Mouse (Mus musculus) C2C12 (cell line): Measurements from ENCODE around the gene Zfp771. TPM values are rescaled to one million over a fixed set of nuclear protein-coding genes. Genes with fewer than 3 reads are reported as not detected.
A peak's percentile ranks its signal among the peaks of the same experiment; 100 is the strongest.

Source experiments
- H3K27me3 ChIP-seq: one replicate; pipeline ENCODE4 v1.6.1; 2011; ENCODE audit not compliant: control insufficient read depth, insufficient read depth, insufficient read length
- H3K36me3 ChIP-seq: one replicate; pipeline ENCODE4 v1.6.1; 2011; ENCODE audit not compliant: control insufficient read depth, insufficient read depth
- H3K4me3 ChIP-seq: one replicate; pipeline ENCODE4 v1.5.1; 2011; ENCODE audit warnings: mild to moderate bottlenecking, control low read depth; ENCODE audit not compliant: poor library complexity, insufficient read depth, severe bottlenecking
- H3K79me2 ChIP-seq: one replicate; pipeline ENCODE4 v1.6.1; 2011; ENCODE audit not compliant: control insufficient read depth, insufficient read depth
- H3K79me3 ChIP-seq: one replicate; pipeline ENCODE4 v1.6.1; 2011; ENCODE audit warnings: low read depth, control low read depth
- H3ac ChIP-seq: one replicate; pipeline ENCODE3; 2011; ENCODE audit warnings: low read depth; ENCODE audit not compliant: control insufficient read depth, insufficient read length
- CEBPB ChIP-seq: IDR thresholded peaks from one replicate; pipeline ENCODE4 v1.6.1; 2011; ENCODE audit warnings: low read depth, mild to moderate bottlenecking, control low read depth, moderate library complexity
- CTCF ChIP-seq: IDR thresholded peaks from one replicate; pipeline ENCODE4 v1.5.1; 2011; ENCODE audit not compliant: control insufficient read depth, insufficient read depth, insufficient read length
- FOSL1 ChIP-seq: IDR thresholded peaks from one replicate; pipeline ENCODE4 v1.8.0; 2011; ENCODE audit warnings: mild to moderate bottlenecking, low read length; ENCODE audit not compliant: poor library complexity, insufficient read depth, severe bottlenecking
- MAX ChIP-seq: IDR thresholded peaks from one replicate; pipeline ENCODE4 v1.6.1; 2011; ENCODE audit warnings: mild to moderate bottlenecking, control low read depth
- MYOD1 ChIP-seq: IDR thresholded peaks from one replicate; pipeline ENCODE4 v1.6.1; 2011; ENCODE audit warnings: low read depth; ENCODE audit not compliant: control insufficient read depth, insufficient read length
- MYOG ChIP-seq: IDR thresholded peaks from one replicate; pipeline ENCODE4 v1.6.1; 2011; ENCODE audit not compliant: control insufficient read depth, insufficient read length; ENCODE audit errors: extremely low read depth
- USF1 ChIP-seq: IDR thresholded peaks from one replicate; pipeline ENCODE4 v1.6.1; 2011; ENCODE audit warnings: low read depth, mild to moderate bottlenecking, control low read depth, moderate library complexity
- polyA plus RNA-seq: library from polyadenylated mRNA; unstranded; fragments of >200 nt; fragmentation: generic; extraction: Trizol; gene quantifications from one replicate; pipeline ENCODE4 v1.2.1, GENCODE M21; 2012; ENCODE audit warnings: missing spikeins

Gene Zfp771
- polyA plus RNA-seq, 1 experiment = 38.0 TPM

DNA sequence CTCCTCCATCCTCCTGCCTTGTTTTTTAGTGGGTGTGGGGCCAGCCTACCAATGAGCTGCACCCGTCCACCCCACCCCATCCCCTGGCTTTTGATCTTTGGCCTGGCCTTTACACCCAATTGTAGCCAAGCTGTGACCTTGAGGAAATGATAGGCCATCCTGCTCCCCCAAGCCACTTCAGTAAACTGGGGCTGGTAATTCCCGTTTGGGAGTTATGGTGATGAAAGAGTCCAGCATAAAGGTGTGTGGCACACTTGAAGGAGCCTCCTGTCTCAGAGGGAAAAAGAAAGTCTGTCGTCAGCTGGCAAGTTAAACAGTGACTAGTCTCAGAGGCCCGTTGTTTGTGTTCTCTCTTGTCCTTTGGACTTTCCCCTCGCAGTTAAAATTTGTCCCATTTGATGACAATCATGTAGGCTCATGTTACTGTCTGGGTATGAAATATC, 32.5 kb downstream of the Zfp771 start:
- Histone ChIP-seq H3K27me3 (no peaks in the 10 kb centered on the region), H3K4me3 (no peak overlapping the region), H3K79me2 (peaks cover 15% of the 10 kb centered on the region), H3K79me3 (peaks cover 10% of the 10 kb centered on the region), H3K36me3 (no peaks in the 10 kb centered on the region), H3ac (no peak overlapping the region)
- TF ChIP-seq MAX (no peak), MYOD1 (no peak), MYOG (no peak), FOSL1 (no peak), CTCF (no peak), USF1 (no peak), CEBPB (no peak)

DNA sequence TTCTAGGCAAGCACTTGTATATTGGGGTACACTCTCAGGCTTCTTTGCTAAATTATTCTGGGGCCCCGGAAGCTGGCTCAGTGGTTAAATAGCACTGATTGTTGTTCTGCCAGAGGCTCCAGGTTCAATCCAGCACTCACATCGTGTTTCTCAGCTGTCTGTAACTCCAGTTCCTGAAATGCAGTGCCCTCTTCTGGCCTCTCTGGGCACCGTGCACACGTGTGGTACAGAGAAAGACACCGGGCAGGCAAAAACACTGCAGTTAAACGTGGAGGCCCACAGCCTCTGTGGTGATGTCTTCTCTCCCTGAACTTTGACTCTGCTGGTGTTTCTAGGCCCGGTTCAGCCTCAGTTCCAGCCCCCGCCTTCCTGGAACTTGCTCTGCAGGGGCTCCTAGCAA, 34.2 kb downstream of the Zfp771 start:
- Histone ChIP-seq H3K27me3 (no peaks in the 10 kb centered on the region), H3ac (no peak overlapping the region), H3K4me3 (no peak overlapping the region), H3K36me3 (no peaks in the 10 kb centered on the region), H3K79me3 (peaks cover 2% of the 10 kb centered on the region), H3K79me2 (peaks cover 4% of the 10 kb centered on the region)
- TF ChIP-seq MYOG = no peak
- TF ChIP-seq USF1 = no peak
- TF ChIP-seq CTCF = peak; percentile 74

DNA sequence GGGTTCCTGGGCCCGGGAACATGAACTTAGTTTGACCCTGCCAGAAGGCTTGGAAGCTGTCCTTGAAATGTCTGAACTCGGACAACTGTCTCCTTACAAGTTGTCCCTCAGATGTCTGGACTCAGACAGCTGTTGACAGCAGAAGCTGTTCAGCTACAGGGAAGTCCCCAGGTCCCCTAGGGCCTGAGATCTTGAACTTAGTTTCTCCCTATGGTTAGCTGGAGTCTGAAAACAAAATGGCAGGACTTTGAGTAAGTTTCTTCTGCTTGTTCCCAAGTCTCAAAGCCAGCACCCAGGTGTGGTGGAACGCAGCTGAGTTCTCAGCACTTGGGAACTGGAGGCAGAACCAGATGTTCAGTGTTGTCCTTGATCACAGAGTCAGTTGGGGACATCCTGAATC, 36.0 kb downstream of the Zfp771 start:
- peaks cover 9% of the 10 kb centered on the region for H3K27me3 ChIP-seq

DNA sequence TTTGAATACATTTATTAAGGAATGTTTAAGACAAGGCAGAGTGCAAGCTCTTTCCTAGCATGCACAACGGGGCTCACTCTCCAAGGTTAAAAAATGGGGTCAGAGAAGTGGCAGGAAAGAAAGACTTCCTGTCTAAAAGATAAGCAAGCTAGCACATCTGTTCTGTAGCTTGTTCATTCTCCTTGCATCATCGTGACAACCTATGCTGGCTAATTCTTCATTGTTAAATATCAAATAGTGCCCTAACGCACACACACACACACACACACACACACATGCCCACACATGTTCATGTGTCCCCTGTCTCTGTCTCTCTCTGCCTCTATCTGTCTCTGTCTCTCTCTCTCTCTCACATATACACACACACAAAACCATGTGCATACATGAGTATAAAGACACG, 37.0 kb downstream of the Zfp771 start:
- no peaks in the 10 kb centered on the region for H3K36me3 ChIP-seq
- H3K79me2 ChIP-seq = no peaks in the 10 kb centered on the region
- no peak for TF ChIP-seq CEBPB
- no peak for TF ChIP-seq MYOD1
- TF ChIP-seq MYOG = no peak
- TF ChIP-seq MAX = no peak
- TF ChIP-seq FOSL1 = no peak
- TF ChIP-seq USF1 = no peak
- TF ChIP-seq CTCF = no peak
- no peaks in the 10 kb centered on the region for H3K79me3 ChIP-seq
- H3K4me3 ChIP-seq = no peak overlapping the region
- peaks cover 14% of the 10 kb centered on the region for H3K27me3 ChIP-seq
- no peak overlapping the region for H3ac ChIP-seq

More for the DNA sequence above, 36.0 kb downstream of the Zfp771 start:
- Histone ChIP-seq H3K4me3 (no peak overlapping the region), H3K79me2 (no peaks in the 10 kb centered on the region), H3K79me3 (no peaks in the 10 kb centered on the region), H3K36me3 (no peaks in the 10 kb centered on the region), H3ac (no peak overlapping the region)
- TF ChIP-seq MYOG = no peak
- no peak for TF ChIP-seq FOSL1
- TF ChIP-seq USF1 = no peak
- TF ChIP-seq CTCF = no peak
- no peak for TF ChIP-seq MYOD1
- no peak for TF ChIP-seq MAX
- TF ChIP-seq CEBPB = no peak

DNA sequence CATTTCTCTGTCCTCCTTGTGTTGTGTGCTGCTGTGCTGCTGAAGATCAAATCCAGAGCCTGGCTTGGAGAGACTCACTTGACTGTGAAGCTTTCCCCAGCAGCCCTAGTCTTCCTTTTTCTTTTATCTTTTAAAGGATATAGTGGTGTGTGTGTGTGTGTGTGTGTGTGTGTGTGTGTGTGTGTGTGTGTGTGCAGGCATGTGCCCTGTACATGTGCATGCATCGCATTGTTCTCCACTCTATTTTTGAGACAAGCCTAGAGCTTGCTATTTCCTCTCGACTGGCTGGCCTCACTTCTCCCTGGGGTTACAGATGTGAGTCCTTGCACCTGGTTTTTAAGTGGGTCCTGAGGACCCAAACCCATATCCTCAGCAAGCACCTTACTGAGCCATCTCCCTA, 38.1 kb downstream of the Zfp771 start:
- no peaks in the 10 kb centered on the region for H3K36me3 ChIP-seq
- no peaks in the 10 kb centered on the region for H3K79me3 ChIP-seq
- H3K27me3 ChIP-seq = peaks cover 16% of the 10 kb centered on the region
- no peak overlapping the region for H3K4me3 ChIP-seq
- H3K79me2 ChIP-seq = no peaks in the 10 kb centered on the region
- no peak overlapping the region for H3ac ChIP-seq
- TF ChIP-seq CEBPB (no peak), CTCF (no peak), MYOD1 (no peak), FOSL1 (no peak), MYOG (no peak), MAX (no peak), USF1 (no peak)

DNA sequence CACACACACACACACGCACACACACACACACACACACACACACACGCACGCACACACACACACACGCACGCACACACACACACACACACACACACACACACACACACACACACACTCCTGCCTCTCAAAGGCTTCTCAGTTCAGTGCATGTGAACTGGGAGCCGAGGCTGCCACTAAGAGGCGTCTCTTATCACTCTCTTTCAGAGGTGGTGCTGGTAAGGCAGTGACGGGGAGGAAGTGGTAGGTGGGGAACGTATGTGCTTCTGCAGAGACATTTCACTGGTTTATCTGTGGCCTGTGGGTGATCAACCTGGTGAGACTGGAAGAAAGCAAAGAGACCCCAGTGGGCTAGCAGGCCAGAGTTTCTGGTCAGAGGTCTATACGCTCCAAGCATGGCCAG, 41.1 kb downstream of the Zfp771 start:
- Histone ChIP-seq H3ac (no peak overlapping the region), H3K36me3 (no peaks in the 10 kb centered on the region), H3K79me2 (no peaks in the 10 kb centered on the region), H3K79me3 (no peaks in the 10 kb centered on the region), H3K27me3 (peaks cover 18% of the 10 kb centered on the region), H3K4me3 (no peak overlapping the region)
- TF ChIP-seq CTCF (no peak), MYOG (no peak), MYOD1 (no peak), USF1 (no peak), MAX (no peak), CEBPB (no peak), FOSL1 (no peak)
